Mouse (Mus musculus) midbrain, postnatal 0 days (tissue): ENCODE results near the gene Uvrag. TPM values are rescaled to one million over a fixed set of nuclear protein-coding genes. Genes with fewer than 3 reads are reported as not detected.
A peak's percentile ranks its signal among the peaks of the same experiment; 100 is the strongest.
"Not testable (repeated sequence)": the region's sequence is repeated elsewhere in the genome, so short reads cannot be mapped to it uniquely, and the experiment has no call there.

Experiments used
- ATAC-seq: fragments of 200-750 bp; cut with Nextera tagmentation; 2 replicates; pipeline ENCODE4 v1.8.0; 2017; ENCODE audit warnings: moderate number of reproducible peaks, mild to moderate bottlenecking, moderate TSS enrichment, moderate library complexity; ENCODE audit not compliant: low FRiP score
- DNase-seq: peaks from one replicate; pipeline ENCODE4 v3.0.0-alpha.2; 2015; ENCODE audit warnings: low spot score
- H3K27ac ChIP-seq: fragments of 300-500 bp; sonication (generic); 2 replicates; pipeline ENCODE4 v1.5.1; 2014; ENCODE audit warnings: low read depth, mild to moderate bottlenecking, low read length, mixed read lengths
- H3K27me3 ChIP-seq: fragments of 300-500 bp; sonication (generic); 2 replicates; pipeline ENCODE4 v1.6.1; 2014; ENCODE audit warnings: low read length, control low read depth, mixed read lengths; ENCODE audit not compliant: insufficient read depth
- H3K36me3 ChIP-seq: fragments of 300-500 bp; sonication (generic); 2 replicates; pipeline ENCODE4 v1.6.1; 2014; ENCODE audit warnings: low read length, control low read depth, mixed read lengths; ENCODE audit not compliant: insufficient read depth
- H3K4me1 ChIP-seq: fragments of 300-500 bp; sonication (generic); 2 replicates; pipeline ENCODE4 v1.6.1; 2014; ENCODE audit warnings: mild to moderate bottlenecking, control low read depth, antibody characterized with exemption, low read length, mixed read lengths; ENCODE audit not compliant: insufficient read depth
- H3K4me2 ChIP-seq: fragments of 300-500 bp; sonication (generic); 2 replicates; pipeline ENCODE4 v1.6.1; 2014; ENCODE audit warnings: low read depth, mild to moderate bottlenecking, low read length, mixed read lengths; ENCODE audit not compliant: poor library complexity, severe bottlenecking
- H3K4me3 ChIP-seq: fragments of 300-500 bp; sonication (generic); 2 replicates; pipeline ENCODE4 v1.5.1; 2014; ENCODE audit warnings: low read depth, mild to moderate bottlenecking, low read length, moderate library complexity
- H3K9ac ChIP-seq: fragments of 300-500 bp; sonication (generic); replicated peaks from 2 replicates; pipeline ENCODE4 v1.6.1; 2014; ENCODE audit warnings: mild to moderate bottlenecking, low read length, moderate library complexity, mixed read lengths; ENCODE audit not compliant: poor library complexity, severe bottlenecking
- H3K9me3 ChIP-seq: fragments of 300-500 bp; sonication (generic); 2 replicates; pipeline ENCODE4 v1.6.1; 2016; ENCODE audit warnings: low read length, control low read depth
- CTCF ChIP-seq: IDR thresholded peaks from 2 replicates; pipeline ENCODE4 v1.5.1; 2016; ENCODE audit warnings: antibody characterized with exemption, mild to moderate bottlenecking
- WGBS: fragments of 180-500 bp; shearing (Covaris S2); extraction: QIAGEN DNeasy Blood & Tissue Kit; methylation state at CpG from one replicate; pipeline ENCODE4 v1.1.7; 2014; 5-methylcytosine and 5-hydroxymethylcytosine counted together
- polyA plus RNA-seq: library from polyadenylated mRNA; unstranded; fragments of >200 nt; fragmentation: Nextera tagmentation; extraction: Ambion mirVana; gene quantifications from 2 replicates; pipeline ENCODE4 v1.2.1, GENCODE M21; 2015
- total RNA-seq: library from RNA; depleted of rRNA; stranded (reverse); fragments of >200 nt; gene quantifications from 2 replicates; pipeline ENCODE4 v1.2.3, GENCODE M21; 2014

Uvrag gene
- total and polyA plus RNA-seq, 2 experiments from 2014 or later: 19.8 to 23.3 TPM

DNA sequence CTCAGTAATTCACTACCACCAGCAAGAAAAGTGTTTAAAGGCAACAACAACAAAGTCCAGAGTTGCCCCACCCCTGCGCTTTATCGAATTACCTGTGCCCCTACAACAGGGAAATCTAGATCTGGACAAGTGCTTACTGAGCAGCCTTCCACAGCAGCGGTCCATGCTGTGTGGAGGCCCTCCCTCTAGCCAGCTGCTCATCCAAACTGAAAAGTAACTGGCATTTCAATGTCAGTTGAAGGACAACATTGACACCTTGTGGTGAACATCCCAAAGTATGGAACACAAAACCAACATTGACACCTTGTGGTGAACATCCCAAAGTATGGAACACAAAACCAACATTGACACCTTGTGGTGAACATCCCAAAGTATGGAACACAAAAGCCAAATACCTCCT lies 78.7 kb downstream of the Uvrag start:
- H3K27me3 ChIP-seq, ATAC-seq, H3K9me3 ChIP-seq, H3K27ac ChIP-seq, H3K36me3 ChIP-seq, H3K9ac ChIP-seq, H3K4me2 ChIP-seq, H3K4me1 ChIP-seq, H3K4me3 ChIP-seq: not testable (repeated sequence)
- DNase-seq: peak; percentile 48
- peak; percentile 86 for TF ChIP-seq CTCF
- WGBS: 80% methylated on average over 3 of the region's 3 CpGs

DNA sequence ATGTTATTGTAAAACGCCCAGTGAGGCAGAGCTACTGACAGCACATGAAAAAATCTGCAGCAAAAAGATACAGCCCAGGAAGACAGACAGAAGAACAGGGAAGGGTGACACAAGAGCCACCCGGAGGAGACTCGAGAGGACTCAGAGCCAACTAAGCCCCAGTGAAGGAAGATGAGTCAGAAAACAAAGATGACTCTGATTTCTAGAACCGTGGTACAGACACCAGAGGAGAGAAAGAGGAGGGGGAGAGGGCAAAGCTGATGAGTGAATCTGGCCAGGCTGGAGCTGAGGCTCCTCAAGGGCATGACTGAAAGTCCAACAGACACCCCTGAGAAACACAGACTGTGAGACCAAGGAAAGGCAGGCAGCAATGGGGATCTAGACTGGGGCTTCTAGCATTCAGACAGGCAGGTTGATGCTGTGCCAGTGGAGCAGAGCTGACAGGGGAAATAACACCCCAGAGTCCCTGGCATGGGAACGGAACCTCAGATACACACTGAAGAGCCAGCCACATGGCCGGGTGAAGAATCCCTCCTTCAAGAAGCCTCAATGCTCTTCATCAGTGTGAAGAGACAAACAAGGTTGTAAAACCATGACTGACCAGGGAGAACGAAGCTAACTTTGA lies 79.8 kb downstream of the Uvrag start:
- no peak overlapping the region for H3K9ac ChIP-seq
- no peaks in the 10 kb centered on the region for H3K4me1 ChIP-seq
- DNase-seq: no peak
- TF ChIP-seq CTCF: no peak
- no peak for ATAC-seq
- no peak overlapping the region for H3K27ac ChIP-seq
- no peaks in the 10 kb centered on the region for H3K36me3 ChIP-seq
- H3K9me3 ChIP-seq: no peaks in the 10 kb centered on the region
- H3K4me2 ChIP-seq: no peak overlapping the region
- no peak overlapping the region for H3K4me3 ChIP-seq
- WGBS: 84% methylated on average over 7 of the region's 7 CpGs
- no peaks in the 10 kb centered on the region for H3K27me3 ChIP-seq

DNA sequence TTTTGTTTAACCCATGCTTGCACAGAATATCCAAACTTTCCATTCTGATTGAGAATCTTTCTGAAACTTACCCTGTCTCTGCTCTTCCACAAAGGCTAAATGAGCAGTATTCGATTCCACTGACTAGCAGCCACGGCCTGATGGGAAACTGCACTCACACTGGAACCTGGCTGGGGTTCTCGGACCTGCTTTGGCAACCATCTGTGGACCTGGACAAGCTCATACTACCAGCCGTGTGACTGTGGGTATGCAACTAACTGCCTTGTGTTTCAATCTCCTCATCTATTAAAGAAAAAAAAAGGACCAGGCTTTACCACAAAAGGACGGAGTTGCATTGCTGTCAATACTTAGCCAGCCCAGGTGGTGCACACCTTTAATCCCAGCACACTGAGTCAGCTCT lies 80.5 kb downstream of the Uvrag start:
- 96% methylated on average over 5 of the region's 5 CpGs for WGBS
- no peak overlapping the region for H3K27ac ChIP-seq
- no peak for TF ChIP-seq CTCF

DNA sequence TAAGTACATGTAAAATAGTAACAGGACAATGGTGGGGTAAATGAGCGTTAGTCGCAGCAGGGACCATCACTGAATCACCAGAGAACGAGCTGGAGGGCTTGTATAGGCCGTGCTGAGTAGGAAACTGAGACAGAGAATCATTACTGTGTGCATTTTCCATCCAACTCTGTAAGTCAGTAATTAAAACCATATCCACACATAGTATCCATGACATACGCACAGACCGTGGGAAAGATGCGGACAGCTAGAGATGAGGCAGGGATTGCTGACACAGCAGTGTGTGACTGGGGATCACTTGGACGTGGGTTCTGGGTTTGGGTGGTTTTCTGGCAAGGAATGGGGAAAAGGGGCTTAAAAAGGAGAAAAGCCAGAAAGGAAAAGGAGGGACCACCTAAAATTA lies 81.0 kb downstream of the Uvrag start:
- Histone ChIP-seq H3K36me3 (no peaks in the 10 kb centered on the region), H3K9me3 (no peaks in the 10 kb centered on the region), H3K4me3 (no peak overlapping the region), H3K27ac (no peak overlapping the region), H3K27me3 (no peaks in the 10 kb centered on the region), H3K9ac (no peak overlapping the region), H3K4me1 (no peaks in the 10 kb centered on the region), H3K4me2 (no peak overlapping the region)
- no peak for TF ChIP-seq CTCF
- ATAC-seq: no peak
- no peak for DNase-seq
- 92% methylated on average over 8 of the region's 8 CpGs for WGBS

More for the DNA sequence above, 80.5 kb downstream of the Uvrag start:
- DNase-seq: no peak
- Histone ChIP-seq H3K4me2 (no peak overlapping the region), H3K4me1 (no peaks in the 10 kb centered on the region), H3K36me3 (no peaks in the 10 kb centered on the region), H3K27me3 (no peaks in the 10 kb centered on the region), H3K9me3 (no peaks in the 10 kb centered on the region), H3K9ac (no peak overlapping the region), H3K4me3 (no peak overlapping the region)
- no peak for ATAC-seq

DNA sequence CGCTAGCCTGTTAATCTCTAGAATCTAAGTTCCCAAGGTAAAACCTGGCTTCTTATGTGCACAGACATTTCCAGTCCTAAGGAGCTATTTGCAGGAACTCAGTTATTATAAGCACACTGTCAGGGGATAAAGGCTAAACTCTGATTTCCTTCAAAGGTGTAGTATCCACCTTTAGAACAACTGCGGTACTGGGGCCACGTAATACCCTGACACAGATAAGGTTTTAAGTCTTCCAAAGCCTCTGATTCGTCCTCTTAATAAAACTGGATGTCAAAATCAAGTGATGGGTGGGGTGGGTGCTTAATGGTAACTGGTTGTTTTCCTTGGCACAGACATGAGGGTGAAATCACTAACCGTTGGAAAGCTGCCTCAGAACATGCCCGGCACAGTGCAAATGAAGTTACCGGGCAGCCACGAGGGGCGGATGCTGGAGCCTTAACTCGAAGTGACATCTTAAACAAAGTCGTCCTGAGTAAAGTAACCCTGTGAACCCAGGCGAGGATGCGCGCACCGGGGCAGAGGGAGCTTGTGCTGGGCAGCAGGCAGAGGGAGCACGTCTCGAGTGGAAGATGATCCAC lies 83.8 kb downstream of the Uvrag start:
- no peak for ATAC-seq
- 69% methylated on average over 17 of the region's 17 CpGs for WGBS
- no peaks in the 10 kb centered on the region for H3K4me1 ChIP-seq
- no peak overlapping the region for H3K27ac ChIP-seq
- H3K4me3 ChIP-seq: no peak overlapping the region
- TF ChIP-seq CTCF: no peak
- H3K9ac ChIP-seq: no peak overlapping the region
- no peaks in the 10 kb centered on the region for H3K36me3 ChIP-seq
- no peak for DNase-seq
- H3K4me2 ChIP-seq: no peak overlapping the region
- H3K27me3 ChIP-seq: no peaks in the 10 kb centered on the region
- no peaks in the 10 kb centered on the region for H3K9me3 ChIP-seq

DNA sequence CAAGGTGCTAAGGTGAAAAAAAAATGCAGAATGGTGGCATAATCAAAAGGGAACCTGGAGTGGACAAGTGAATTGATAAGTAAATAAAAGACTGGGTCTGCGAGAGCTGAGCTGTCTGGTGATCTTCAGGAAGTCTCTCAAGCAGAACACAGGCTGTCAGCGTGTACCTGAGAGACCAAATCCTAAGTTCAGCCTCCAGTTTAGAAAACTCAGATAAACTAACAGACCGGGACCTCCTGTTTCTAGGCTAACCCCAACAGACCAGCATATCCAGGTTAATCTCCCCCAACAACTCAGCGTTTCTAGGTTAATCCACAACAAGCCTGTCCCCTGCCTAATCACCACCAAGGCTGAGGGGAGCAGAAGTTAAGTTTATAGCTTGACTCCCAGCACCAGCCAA lies 87.3 kb downstream of the Uvrag start:
- ATAC-seq (no peak), DNase-seq (no peak)
- no peaks in the 10 kb centered on the region for H3K36me3 ChIP-seq
- H3K9me3 ChIP-seq: no peaks in the 10 kb centered on the region
- H3K4me2 ChIP-seq: no peak overlapping the region
- no peak for TF ChIP-seq CTCF
- H3K4me1 ChIP-seq: no peaks in the 10 kb centered on the region
- no peak overlapping the region for H3K27ac ChIP-seq
- no peaks in the 10 kb centered on the region for H3K27me3 ChIP-seq
- no peak overlapping the region for H3K4me3 ChIP-seq
- no peak overlapping the region for H3K9ac ChIP-seq
- 72% methylated on average over 4 of the region's 4 CpGs for WGBS
